Mouse (Mus musculus): Measurements from ENCODE around the gene 2610028H24Rik.

2610028H24Rik gene

GRCm38 (mm10) chr10:76448851-76449250 lies at the start of gene 2610028H24Rik:
2610028H24Rik (plus strand) TSS chr10:76449081.
- no peak for DNase-seq (ENCODE audit: low spot score)

GRCm38 (mm10) chr10:76408520-76408919 lies 40.4 kb upstream of the 2610028H24Rik start:
- no peak for DNase-seq (ENCODE audit: low spot score)

- no peak for DNase-seq (ENCODE audit: low spot score)
These were observed 32.1 kb upstream of the 2610028H24Rik start for GRCm38 (mm10) chr10:76416811-76417210.

- no peak for DNase-seq (ENCODE audit: low spot score)
These were observed 23.2 kb upstream of the 2610028H24Rik start for GRCm38 (mm10) chr10:76425674-76426073.

GRCm38 (mm10) chr10:76433925-76434324 lies 15.0 kb upstream of the 2610028H24Rik start:
- no peak for DNase-seq (ENCODE audit: low spot score)

GRCm38 (mm10) chr10:76439107-76439890 lies 9.6 kb upstream of the 2610028H24Rik start:
- no peak for DNase-seq (ENCODE audit: low spot score)

- peak; percentile 62 for DNase-seq (ENCODE audit: low spot score)
These were observed 8.6 kb upstream of the 2610028H24Rik start, which contains the start of gene AC141477.1 for GRCm38 (mm10) chr10:76440281-76440680. AC141477.1 (minus strand) TSS chr10:76440444.

- DNase-seq (ENCODE audit: low spot score) = peak; percentile 96
These were observed 6.4 kb upstream of the 2610028H24Rik start, which contains the start of gene Pcnt for GRCm38 (mm10) chr10:76442178-76443088. Pcnt (minus strand) TSS chr10:76442786.

GRCm38 (mm10) chr10:76445996-76446681 lies 2.7 kb upstream of the 2610028H24Rik start:
- no peak for DNase-seq (ENCODE audit: low spot score)

- no peak for DNase-seq (ENCODE audit: low spot score)
These were observed 1.3 kb upstream of the 2610028H24Rik start for GRCm38 (mm10) chr10:76447406-76448229.

GRCm38 (mm10) chr10:76455289-76455688 lies 6.4 kb downstream of the 2610028H24Rik start:
- DNase-seq (ENCODE audit: low spot score) = peak; percentile 69

- no peak for DNase-seq (ENCODE audit: low spot score)
These were observed 12.4 kb downstream of the 2610028H24Rik start for GRCm38 (mm10) chr10:76461255-76461654.

GRCm38 (mm10) chr10:76462312-76462711 lies 13.4 kb downstream of the 2610028H24Rik start:
- no peak for DNase-seq (ENCODE audit: low spot score)

- DNase-seq (ENCODE audit: low spot score) = no peak
These were observed 13.8 kb downstream of the 2610028H24Rik start for GRCm38 (mm10) chr10:76462721-76463120.

- peak; percentile 90 for DNase-seq (ENCODE audit: low spot score)
These were observed 19.6 kb downstream of the 2610028H24Rik start, which contains the start of the genes Mcm3ap and Ybey for GRCm38 (mm10) chr10:76468203-76469162. Mcm3ap (plus strand) TSS chr10:76468927. Ybey (minus strand) TSS chr10:76469114.

- no peak for DNase-seq (ENCODE audit: low spot score)
These were observed 24.9 kb downstream of the 2610028H24Rik start for GRCm38 (mm10) chr10:76473759-76474158.

- DNase-seq (ENCODE audit: low spot score) = no peak
These were observed 32.0 kb downstream of the 2610028H24Rik start for GRCm38 (mm10) chr10:76480851-76481250.

GRCm38 (mm10) chr10:76481480-76481879 lies 32.6 kb downstream of the 2610028H24Rik start:
- DNase-seq (ENCODE audit: low spot score) = no peak

GRCm38 (mm10) chr10:76486302-76486701 lies 37.4 kb downstream of the 2610028H24Rik start:
- no peak for DNase-seq (ENCODE audit: low spot score)

GRCm38 (mm10) chr10:76488265-76488664 lies 39.4 kb downstream of the 2610028H24Rik start:
- no peak for DNase-seq (ENCODE audit: low spot score)
